Mouse (Mus musculus): ENCODE measurements around the gene Timp3. TPM values are rescaled to one million over a fixed set of nuclear protein-coding genes. Genes with fewer than 3 reads are reported as not detected.

Timp3 gene
- polyA plus RNA-seq, 1 experiment from 2014 or later = 8.4 TPM

GRCm38 (mm10) chr10:86313448-86313847, 13.3 kb downstream of the Timp3 start:
- H3K4me1 ChIP-seq (replicated peaks) = no peaks in the 10 kb centered on the region
- H3K36me3 ChIP-seq = no peaks in the 10 kb centered on the region
- no peak overlapping the region for H3K4me2 ChIP-seq
- ATAC-seq (ENCODE audit: low read depth) = no peak
- WGBS (ENCODE audit: insufficient replicate concordance) = 48% methylated on average over 1 of the region's 1 CpGs
- DNase-seq = no peak
- no peaks in the 10 kb centered on the region for H3K27me3 ChIP-seq
- no peak overlapping the region for H3K27ac ChIP-seq
- no peak overlapping the region for H3K9ac ChIP-seq
- no peak overlapping the region for H3K4me3 ChIP-seq (replicated peaks)
- no peaks in the 10 kb centered on the region for H3K9me3 ChIP-seq (replicated peaks)

- ATAC-seq (ENCODE audit: low read depth) = no peak
- Histone ChIP-seq H3K27me3 (no peaks in the 10 kb centered on the region), H3K4me2 (no peak overlapping the region), H3K27ac (no peak overlapping the region), H3K9ac (no peak overlapping the region), H3K36me3 (no peaks in the 10 kb centered on the region), H3K9me3 (replicated peaks) (no peaks in the 10 kb centered on the region), H3K4me3 (replicated peaks) (no peak overlapping the region), H3K4me1 (replicated peaks) (no peaks in the 10 kb centered on the region)
- 46% methylated on average over 3 of the region's 3 CpGs for WGBS (ENCODE audit: insufficient replicate concordance)
- DNase-seq = no peak
These were observed 15.3 kb downstream of the Timp3 start for GRCm38 (mm10) chr10:86315513-86315912.

- H3K4me3 ChIP-seq (replicated peaks) = no peak overlapping the region
- no peak overlapping the region for H3K4me2 ChIP-seq
- no peak overlapping the region for H3K27ac ChIP-seq
- H3K9me3 ChIP-seq (replicated peaks) = no peaks in the 10 kb centered on the region
- H3K4me1 ChIP-seq (replicated peaks) = no peaks in the 10 kb centered on the region
- no peaks in the 10 kb centered on the region; the same call in 1 of the 2 replicates for H3K27me3 ChIP-seq
- DNase-seq = no peak
- no peak overlapping the region for H3K9ac ChIP-seq
- no peak for ATAC-seq (ENCODE audit: low read depth)
- H3K36me3 ChIP-seq = no peaks in the 10 kb centered on the region
- 68% methylated on average over 7 of the region's 7 CpGs for WGBS (ENCODE audit: insufficient replicate concordance)
These were observed 17.5 kb downstream of the Timp3 start for GRCm38 (mm10) chr10:86317633-86318032.

GRCm38 (mm10) chr10:86318552-86319140, 18.5 kb downstream of the Timp3 start:
- no peak overlapping the region for H3K27ac ChIP-seq
- DNase-seq = no peak
- no peak for ATAC-seq (ENCODE audit: low read depth)
- H3K9ac ChIP-seq = no peak overlapping the region
- H3K4me2 ChIP-seq = no peak overlapping the region
- 72% methylated on average over 5 of the region's 5 CpGs for WGBS (ENCODE audit: insufficient replicate concordance)
- no peaks in the 10 kb centered on the region; the same call in 1 of the 2 replicates for H3K27me3 ChIP-seq
- no peaks in the 10 kb centered on the region for H3K4me1 ChIP-seq (replicated peaks)
- H3K9me3 ChIP-seq (replicated peaks) = no peaks in the 10 kb centered on the region
- H3K4me3 ChIP-seq (replicated peaks) = no peak overlapping the region
- H3K36me3 ChIP-seq = no peaks in the 10 kb centered on the region

- no peaks in the 10 kb centered on the region for H3K9me3 ChIP-seq (replicated peaks)
- H3K27ac ChIP-seq = no peak overlapping the region
- H3K27me3 ChIP-seq = no peaks in the 10 kb centered on the region; the same call in 1 of the 2 replicates
- H3K36me3 ChIP-seq = no peaks in the 10 kb centered on the region
- WGBS (ENCODE audit: insufficient replicate concordance) = 50% methylated on average over 3 of the region's 3 CpGs
- H3K9ac ChIP-seq = no peak overlapping the region
- H3K4me2 ChIP-seq = no peak overlapping the region
- no peaks in the 10 kb centered on the region for H3K4me1 ChIP-seq (replicated peaks)
- no peak overlapping the region for H3K4me3 ChIP-seq (replicated peaks)
- no peak for DNase-seq
- ATAC-seq (ENCODE audit: low read depth) = no peak
These were observed 19.4 kb downstream of the Timp3 start for GRCm38 (mm10) chr10:86319526-86319925.

GRCm38 (mm10) chr10:86320204-86320603, 20.0 kb downstream of the Timp3 start:
- Histone ChIP-seq H3K4me3 (replicated peaks) (no peak overlapping the region), H3K27me3 (no peaks in the 10 kb centered on the region; the same call in 1 of the 2 replicates), H3K4me1 (replicated peaks) (no peaks in the 10 kb centered on the region), H3K9me3 (replicated peaks) (no peaks in the 10 kb centered on the region), H3K27ac (no peak overlapping the region), H3K9ac (no peak overlapping the region), H3K4me2 (no peak overlapping the region), H3K36me3 (no peaks in the 10 kb centered on the region)
- ATAC-seq (ENCODE audit: low read depth) (no peak), DNase-seq (no peak)
- WGBS (ENCODE audit: insufficient replicate concordance) = 79% methylated on average over 5 of the region's 5 CpGs

- Histone ChIP-seq H3K4me2 (no peak overlapping the region), H3K27ac (no peak overlapping the region), H3K4me1 (replicated peaks) (no peaks in the 10 kb centered on the region), H3K27me3 (no peaks in the 10 kb centered on the region; the same call in 1 of the 2 replicates), H3K9me3 (replicated peaks) (no peaks in the 10 kb centered on the region), H3K4me3 (replicated peaks) (no peak overlapping the region), H3K36me3 (no peaks in the 10 kb centered on the region), H3K9ac (no peak overlapping the region)
- DNase-seq (no peak), ATAC-seq (ENCODE audit: low read depth) (no peak)
- WGBS (ENCODE audit: insufficient replicate concordance) = 78% methylated on average over 8 of the region's 8 CpGs
These were observed 21.0 kb downstream of the Timp3 start for GRCm38 (mm10) chr10:86321194-86321593.

GRCm38 (mm10) chr10:86322006-86322405, 21.8 kb downstream of the Timp3 start:
- no peaks in the 10 kb centered on the region; the same call in 1 of the 2 replicates for H3K27me3 ChIP-seq
- no peak for ATAC-seq (ENCODE audit: low read depth)
- no peak for DNase-seq
- no peak overlapping the region for H3K9ac ChIP-seq
- 58% methylated on average over 1 of the region's 1 CpGs for WGBS (ENCODE audit: insufficient replicate concordance)
- H3K4me2 ChIP-seq = no peak overlapping the region
- no peak overlapping the region for H3K27ac ChIP-seq
- no peaks in the 10 kb centered on the region for H3K4me1 ChIP-seq (replicated peaks)
- no peaks in the 10 kb centered on the region for H3K9me3 ChIP-seq (replicated peaks)
- H3K36me3 ChIP-seq = no peaks in the 10 kb centered on the region
- no peak overlapping the region for H3K4me3 ChIP-seq (replicated peaks)

- H3K4me2 ChIP-seq = no peak overlapping the region
- H3K9me3 ChIP-seq (replicated peaks) = no peaks in the 10 kb centered on the region
- no peaks in the 10 kb centered on the region for H3K36me3 ChIP-seq
- WGBS (ENCODE audit: insufficient replicate concordance) = 59% methylated on average over 4 of the region's 4 CpGs
- ATAC-seq (ENCODE audit: low read depth) (no peak), DNase-seq (no peak)
- H3K4me1 ChIP-seq (replicated peaks) = peaks cover under 1% of the 10 kb centered on the region
- H3K4me3 ChIP-seq (replicated peaks) = no peak overlapping the region
- no peak overlapping the region for H3K27ac ChIP-seq
- no peaks in the 10 kb centered on the region; the same call in 1 of the 2 replicates for H3K27me3 ChIP-seq
- H3K9ac ChIP-seq = no peak overlapping the region
These were observed 23.3 kb downstream of the Timp3 start for GRCm38 (mm10) chr10:86323275-86323994.

GRCm38 (mm10) chr10:86325272-86325671, 25.1 kb downstream of the Timp3 start:
- DNase-seq (no peak), ATAC-seq (ENCODE audit: low read depth) (no peak)
- Histone ChIP-seq H3K36me3 (no peaks in the 10 kb centered on the region), H3K4me3 (replicated peaks) (no peak overlapping the region), H3K27me3 (no peaks in the 10 kb centered on the region; the same call in 1 of the 2 replicates), H3K9ac (no peak overlapping the region), H3K27ac (no peak overlapping the region), H3K4me1 (replicated peaks) (peaks cover 19% of the 10 kb centered on the region), H3K9me3 (replicated peaks) (no peaks in the 10 kb centered on the region), H3K4me2 (no peak overlapping the region)
- WGBS (ENCODE audit: insufficient replicate concordance) = 41% methylated on average over 6 of the region's 6 CpGs

GRCm38 (mm10) chr10:86328143-86328542, 28.0 kb downstream of the Timp3 start:
- Histone ChIP-seq H3K4me3 (replicated peaks) (no peak overlapping the region), H3K4me2 (no peak overlapping the region), H3K27ac (no peak overlapping the region), H3K27me3 (no peaks in the 10 kb centered on the region; the same call in 1 of the 2 replicates), H3K9me3 (replicated peaks) (no peaks in the 10 kb centered on the region), H3K9ac (no peak overlapping the region), H3K4me1 (replicated peaks) (peaks cover 48% of the 10 kb centered on the region), H3K36me3 (no peaks in the 10 kb centered on the region)
- ATAC-seq (ENCODE audit: low read depth) (no peak), DNase-seq (no peak)
- WGBS (ENCODE audit: insufficient replicate concordance) = 79% methylated on average over 4 of the region's 4 CpGs

- Histone ChIP-seq H3K9me3 (replicated peaks) (no peaks in the 10 kb centered on the region), H3K36me3 (no peaks in the 10 kb centered on the region), H3K9ac (no peak overlapping the region), H3K27me3 (no peaks in the 10 kb centered on the region; the same call in 1 of the 2 replicates), H3K27ac (peak overlapping the region; percentile 59; the same call in 1 of the 2 replicates), H3K4me3 (replicated peaks) (no peak overlapping the region), H3K4me2 (no peak overlapping the region), H3K4me1 (replicated peaks) (peaks cover 53% of the 10 kb centered on the region)
- WGBS (ENCODE audit: insufficient replicate concordance) = 67% methylated on average over 2 of the region's 2 CpGs
- ATAC-seq (ENCODE audit: low read depth) = no peak
- no peak for DNase-seq
These were observed 28.5 kb downstream of the Timp3 start for GRCm38 (mm10) chr10:86328691-86329090.

All from liver, embryonic 13.5 days (tissue).